Mouse (Mus musculus) E14TG2a.4 (cell line): ENCODE data around the gene Flvcr1.
A peak's percentile ranks its signal among the peaks of the same experiment; 100 is the strongest.

Experiments
- H3K27me3 ChIP-seq: 2 replicates; pipeline ENCODE4 v1.6.1; 2014; ENCODE audit warnings: low read length, control low read depth; ENCODE audit not compliant: insufficient read depth
- H3K36me3 ChIP-seq: 2 replicates; pipeline ENCODE4 v1.6.1; 2014; ENCODE audit warnings: low read length, control low read depth; ENCODE audit not compliant: insufficient read depth
- H3K4me1 ChIP-seq: replicated peaks from 2 replicates; pipeline ENCODE4 v1.6.1; 2014; ENCODE audit warnings: low read depth, low read length, control low read depth
- H3K4me3 ChIP-seq: replicated peaks from 2 replicates; pipeline ENCODE4 v1.5.1; 2014; ENCODE audit warnings: mild to moderate bottlenecking, low read length
- H3K9me3 ChIP-seq: 2 replicates; pipeline ENCODE4 v1.6.1; 2014; ENCODE audit warnings: low read length, control low read depth
- CTCF ChIP-seq: conservative IDR thresholded peaks from 2 replicates; pipeline ENCODE4 v1.5.1; 2014; ENCODE audit warnings: low read length
- NANOG ChIP-seq: IDR thresholded peaks from 2 replicates; pipeline ENCODE4 v1.6.1; 2014; ENCODE audit warnings: borderline replicate concordance, low read length, mixed read lengths
- POU5F1 ChIP-seq: IDR thresholded peaks from 2 replicates; pipeline ENCODE4 v1.6.1; 2014; ENCODE audit warnings: low read length, borderline replicate concordance

The Flvcr1 gene

GRCm38 (mm10) chr1:190989437-190990082, 36.4 kb downstream of the Flvcr1 start:
- no peaks in the 10 kb centered on the region for H3K36me3 ChIP-seq
- no peak overlapping the region for H3K4me3 ChIP-seq
- peaks cover 8% of the 10 kb centered on the region for H3K27me3 ChIP-seq
- H3K9me3 ChIP-seq = peaks cover 9% of the 10 kb centered on the region
- H3K4me1 ChIP-seq = 0 out of 2 replicates have a peak, but pooled peaks cover 4% of the 10 kb centered on the region
- TF ChIP-seq NANOG (no peak), CTCF (peak; percentile 30), POU5F1 (no peak)

- peaks cover 52% of the 10 kb centered on the region for H3K27me3 ChIP-seq
- no peaks in the 10 kb centered on the region for H3K36me3 ChIP-seq
- no peak overlapping the region for H3K4me3 ChIP-seq
- TF ChIP-seq POU5F1 = no peak
- no peak for TF ChIP-seq NANOG
- TF ChIP-seq CTCF = no peak
- H3K9me3 ChIP-seq = peaks cover 16% of the 10 kb centered on the region
- peaks cover 16% of the 10 kb centered on the region for H3K4me1 ChIP-seq
These were observed 44.5 kb downstream of the Flvcr1 start for GRCm38 (mm10) chr1:190981412-190981811.

GRCm38 (mm10) chr1:190980470-190980869, 45.5 kb downstream of the Flvcr1 start:
- H3K36me3 ChIP-seq = no peaks in the 10 kb centered on the region
- no peak overlapping the region for H3K4me3 ChIP-seq
- peaks cover 16% of the 10 kb centered on the region for H3K4me1 ChIP-seq
- H3K9me3 ChIP-seq = peaks cover 9% of the 10 kb centered on the region
- TF ChIP-seq CTCF = no peak
- no peak for TF ChIP-seq NANOG
- H3K27me3 ChIP-seq = peaks cover 61% of the 10 kb centered on the region

GRCm38 (mm10) chr1:190979100-190979563, 46.8 kb downstream of the Flvcr1 start, which contains the start of gene Vash2:
TSS of gene Vash2 (minus strand) at chr1:190979296.
- H3K4me1 ChIP-seq = peaks cover 22% of the 10 kb centered on the region
- no peaks in the 10 kb centered on the region for H3K36me3 ChIP-seq
- peaks cover 7% of the 10 kb centered on the region; the same call in 1 of the 2 replicates for H3K9me3 ChIP-seq
- H3K4me3 ChIP-seq = peak within 1 kb of the TSS; percentile 78
- no peak for TF ChIP-seq CTCF
- no peak for TF ChIP-seq NANOG
- TF ChIP-seq POU5F1 = no peak
- peaks cover 73% of the 10 kb centered on the region for H3K27me3 ChIP-seq

GRCm38 (mm10) chr1:190978511-190979073, 47.4 kb downstream of the Flvcr1 start:
- peak overlapping the region; percentile 78 for H3K4me3 ChIP-seq
- no peak for TF ChIP-seq NANOG
- TF ChIP-seq CTCF = no peak
- no peak for TF ChIP-seq POU5F1
- H3K27me3 ChIP-seq = peaks cover 74% of the 10 kb centered on the region
- H3K4me1 ChIP-seq = peaks cover 22% of the 10 kb centered on the region
- no peaks in the 10 kb centered on the region for H3K36me3 ChIP-seq
- H3K9me3 ChIP-seq = 0 out of 2 replicates have a peak, but pooled peaks cover 4% of the 10 kb centered on the region

GRCm38 (mm10) chr1:190978001-190978400, 48.0 kb downstream of the Flvcr1 start:
- Histone ChIP-seq H3K4me1 (peaks cover 22% of the 10 kb centered on the region), H3K27me3 (peaks cover 77% of the 10 kb centered on the region), H3K36me3 (no peaks in the 10 kb centered on the region), H3K9me3 (0 out of 2 replicates have a peak, but pooled peaks cover 4% of the 10 kb centered on the region), H3K4me3 (peak overlapping the region; percentile 78)
- TF ChIP-seq CTCF (no peak), NANOG (no peak), POU5F1 (no peak)

- TF ChIP-seq NANOG (no peak), CTCF (no peak), POU5F1 (no peak)
- Histone ChIP-seq H3K9me3 (0 out of 2 replicates have a peak, but pooled peaks cover 4% of the 10 kb centered on the region), H3K4me3 (no peak overlapping the region), H3K36me3 (no peaks in the 10 kb centered on the region), H3K4me1 (peaks cover 22% of the 10 kb centered on the region), H3K27me3 (peaks cover 83% of the 10 kb centered on the region)
These were observed 48.9 kb downstream of the Flvcr1 start for GRCm38 (mm10) chr1:190976887-190977573.

- Histone ChIP-seq H3K36me3 (no peaks in the 10 kb centered on the region), H3K4me3 (no peak overlapping the region), H3K27me3 (peaks cover 68% of the 10 kb centered on the region), H3K4me1 (peaks cover 22% of the 10 kb centered on the region), H3K9me3 (no peaks in the 10 kb centered on the region)
- TF ChIP-seq NANOG = no peak
- no peak for TF ChIP-seq POU5F1
- TF ChIP-seq CTCF = no peak
These were observed 51.1 kb downstream of the Flvcr1 start for GRCm38 (mm10) chr1:190974833-190975232.
